Mouse (Mus musculus): ENCODE data around the gene Bcl11b. TPM values are rescaled to one million over a fixed set of nuclear protein-coding genes. Genes with fewer than 3 reads are reported as not detected.

Gene Bcl11b
- polyA plus RNA-seq, 1 experiment, result not detected

GRCm38 (mm10) chr12:107869526-107870050 is 133.8 kb downstream of the Bcl11b start:
- TF ChIP-seq POLR2A (IDR thresholded peaks at IDR 0.05; ENCODE audit: insufficient read length, low read depth), result no peak
- no peak for TF ChIP-seq SRF (IDR thresholded peaks at IDR 0.05; ENCODE audit: control insufficient read depth, insufficient read length, low read depth)
- no peak for TF ChIP-seq MAX (IDR thresholded peaks at IDR 0.05; ENCODE audit: low read depth)
- no peak for TF ChIP-seq REST (IDR thresholded peaks at IDR 0.05; ENCODE audit: insufficient read depth, insufficient read length)
- no peak for TF ChIP-seq E2F4 (IDR thresholded peaks at IDR 0.05; ENCODE audit: insufficient read depth)
- no peak for TF ChIP-seq TCF3 (IDR thresholded peaks at IDR 0.05; ENCODE audit: insufficient read length, low read depth)
- no peak for TF ChIP-seq POLR2AphosphoS2 (IDR thresholded peaks at IDR 0.05; ENCODE audit: insufficient read length, low read depth)
- TF ChIP-seq CEBPB (IDR thresholded peaks at IDR 0.05; ENCODE audit: insufficient read depth, poor library complexity, severe bottlenecking), result no peak
- no peak for TF ChIP-seq MYOG (IDR thresholded peaks at IDR 0.05; ENCODE audit: control insufficient read depth in 1 of 3, insufficient read depth in 1 of 3, insufficient read length in 2 of 3, low read depth in 2 of 3)
- no peak for TF ChIP-seq USF1 (IDR thresholded peaks at IDR 0.05; ENCODE audit: low read depth)
- TF ChIP-seq MYOD1 (IDR thresholded peaks at IDR 0.05; ENCODE audit: control insufficient read depth in 1 of 3, insufficient read length in 2 of 3, low read depth in 2 of 3), result no peak
- TF ChIP-seq TCF12 (IDR thresholded peaks at IDR 0.05; ENCODE audit: insufficient read depth, poor library complexity, severe bottlenecking), result no peak
- H3K36me3 ChIP-seq (ENCODE audit: control insufficient read depth, insufficient read depth), result no peaks in the 10 kb centered on the region
- H3K4me3 ChIP-seq, result no peak overlapping the region
- H3K79me2 ChIP-seq (ENCODE audit: control insufficient read depth, insufficient read depth), result no peaks in the 10 kb centered on the region
- H3K4me2 ChIP-seq (ENCODE audit: low read depth), result no peak overlapping the region
- H3ac ChIP-seq (ENCODE audit: control insufficient read depth, insufficient read length), result no peak overlapping the region
- H3K27me3 ChIP-seq (ENCODE audit: control insufficient read depth, insufficient read depth, insufficient read length), result no peaks in the 10 kb centered on the region

- TF ChIP-seq POLR2A (IDR thresholded peaks at IDR 0.05; ENCODE audit: insufficient read length, low read depth) (no peak), SRF (IDR thresholded peaks at IDR 0.05; ENCODE audit: control insufficient read depth, insufficient read length, low read depth) (no peak), CEBPB (IDR thresholded peaks at IDR 0.05; ENCODE audit: insufficient read depth, poor library complexity, severe bottlenecking) (no peak), REST (IDR thresholded peaks at IDR 0.05; ENCODE audit: insufficient read depth, insufficient read length) (no peak), MAX (IDR thresholded peaks at IDR 0.05; ENCODE audit: low read depth) (no peak), TCF12 (IDR thresholded peaks at IDR 0.05; ENCODE audit: insufficient read depth, poor library complexity, severe bottlenecking) (no peak), E2F4 (IDR thresholded peaks at IDR 0.05; ENCODE audit: insufficient read depth) (no peak), MYOD1 (IDR thresholded peaks at IDR 0.05; ENCODE audit: control insufficient read depth in 1 of 3, insufficient read length in 2 of 3, low read depth in 2 of 3) (no peak), MYOG (IDR thresholded peaks at IDR 0.05; ENCODE audit: control insufficient read depth in 1 of 3, insufficient read depth in 1 of 3, insufficient read length in 2 of 3, low read depth in 2 of 3) (no peak), TCF3 (IDR thresholded peaks at IDR 0.05; ENCODE audit: insufficient read length, low read depth) (no peak), POLR2AphosphoS2 (IDR thresholded peaks at IDR 0.05; ENCODE audit: insufficient read length, low read depth) (no peak), USF1 (IDR thresholded peaks at IDR 0.05; ENCODE audit: low read depth) (no peak)
- no peak overlapping the region for H3K4me3 ChIP-seq
- no peak overlapping the region for H3ac ChIP-seq (ENCODE audit: control insufficient read depth, insufficient read length)
- no peaks in the 10 kb centered on the region for H3K36me3 ChIP-seq (ENCODE audit: control insufficient read depth, insufficient read depth)
- no peak overlapping the region for H3K4me2 ChIP-seq (ENCODE audit: low read depth)
- H3K79me2 ChIP-seq (ENCODE audit: control insufficient read depth, insufficient read depth), result no peaks in the 10 kb centered on the region
- H3K27me3 ChIP-seq (ENCODE audit: control insufficient read depth, insufficient read depth, insufficient read length), result no peaks in the 10 kb centered on the region
Measured at GRCm38 (mm10) chr12:107868291-107868690, 135.1 kb downstream of the Bcl11b start.

Other genes starting within 250 kb of the Bcl11b start
- gene Setd3, start 175.7 kb upstream of the Bcl11b start, polyA plus RNA-seq (2012; fragmentation: generic; extraction: Trizol), result 54.0 TPM
- 29.1 TPM for gene Ccnk, start 176.0 kb upstream of the Bcl11b start, polyA plus RNA-seq (2012; fragmentation: generic; extraction: Trizol)

Measured in myocyte (in vitro differentiated cells).